Comparison of ENCODE assay signal across 8 mouse cellular contexts in genomic region chr17:70853436-70853905, GRCm38 (mm10). TPM values are rescaled to one million over a fixed set of nuclear protein-coding genes. Genes with fewer than 3 reads are reported as not detected.
DNase-seq lines count a peak whose midpoint lies in the region; ATAC-seq and TF ChIP-seq lines count a peak whose summit lies in the region.

Gene Tgif1 (minus strand): TSS chr17:70853546.

- H3K9me3 ChIP-seq in embryonic facial prominence, embryonic 13.5 days = no peaks in the 10 kb centered on the region
- no peaks in the 10 kb centered on the region for H3K9me3 ChIP-seq in limb, embryonic 10.5 days (replicated peaks)
- no peaks in the 10 kb centered on the region for H3K9me3 ChIP-seq in midbrain, embryonic 10.5 days (replicated peaks)
- H3K9me3 ChIP-seq in stomach, embryonic 15.5 days = no peaks in the 10 kb centered on the region

- peak; percentile 65 for DNase-seq in MN1 (ENCODE audit: low spot score)
- peak; percentile 68 to 75 for DNase-seq in heart, postnatal 10 days
- no peak for DNase-seq in limb, embryonic 10.5 days (ENCODE audit: low spot score)
- DNase-seq in midbrain, embryonic 10.5 days (ENCODE audit: low spot score) = peak; percentile 81
- DNase-seq in frontal cortex, postnatal 36 days (ENCODE audit: low spot score in 2 of 2) = no peak

- peaks cover 10% of the 10 kb centered on the region; the same call in 1 of the 2 replicates for H3K4me1 ChIP-seq in embryonic facial prominence, embryonic 13.5 days
- peaks cover 16% of the 10 kb centered on the region for H3K4me1 ChIP-seq in limb, embryonic 10.5 days
- peaks cover 45% of the 10 kb centered on the region for H3K4me1 ChIP-seq in midbrain, embryonic 10.5 days
- H3K4me1 ChIP-seq in stomach, embryonic 15.5 days = peaks cover 10% of the 10 kb centered on the region

- H3K27me3 ChIP-seq in C2C12 (ENCODE audit: control insufficient read depth, insufficient read depth, insufficient read length) = no peaks in the 10 kb centered on the region
- no peaks in the 10 kb centered on the region for H3K27me3 ChIP-seq in embryonic facial prominence, embryonic 13.5 days
- no peaks in the 10 kb centered on the region for H3K27me3 ChIP-seq in limb, embryonic 10.5 days (ENCODE audit: low read depth, poor library complexity, severe bottlenecking)
- H3K27me3 ChIP-seq in midbrain, embryonic 10.5 days (ENCODE audit: low read depth, poor library complexity, severe bottlenecking) = no peaks in the 10 kb centered on the region
- no peaks in the 10 kb centered on the region for H3K27me3 ChIP-seq in stomach, embryonic 15.5 days (replicated peaks)

- H3K27ac ChIP-seq in embryonic facial prominence, embryonic 13.5 days = peak within 1 kb of the TSS; percentile 99
- H3K27ac ChIP-seq in limb, embryonic 10.5 days = peak within 1 kb of the TSS; percentile 99
- peak within 1 kb of the TSS; percentile 97 for H3K27ac ChIP-seq in midbrain, embryonic 10.5 days (replicated peaks)
- H3K27ac ChIP-seq in stomach, embryonic 15.5 days = peak within 1 kb of the TSS; percentile 98

- peak within 1 kb of the TSS; percentile 89 for H3K4me2 ChIP-seq in embryonic facial prominence, embryonic 13.5 days
- peak within 1 kb of the TSS; percentile 92 for H3K4me2 ChIP-seq in stomach, embryonic 15.5 days

- peak within 1 kb of the TSS; percentile 79 for H3K4me3 ChIP-seq in C2C12 (ENCODE audit: insufficient read depth, poor library complexity, severe bottlenecking)
- peak within 1 kb of the TSS; percentile 76 for H3K4me3 ChIP-seq in embryonic facial prominence, embryonic 13.5 days
- H3K4me3 ChIP-seq in limb, embryonic 10.5 days = peak within 1 kb of the TSS; percentile 92
- peak within 1 kb of the TSS; percentile 84 for H3K4me3 ChIP-seq in midbrain, embryonic 10.5 days
- H3K4me3 ChIP-seq in stomach, embryonic 15.5 days (replicated peaks) = peak within 1 kb of the TSS; percentile 78

- H3K79me3 ChIP-seq in C2C12 (ENCODE audit: low read depth) = peaks cover 29% of the 10 kb centered on the region

- under 1% methylated on average over 29 of the region's 29 CpGs for WGBS in embryonic facial prominence, embryonic 13.5 days
- under 1% methylated on average over 29 of the region's 29 CpGs for WGBS in limb, embryonic 10.5 days
- under 1% methylated on average over 29 of the region's 29 CpGs for WGBS in midbrain, embryonic 10.5 days
- WGBS in stomach, embryonic 15.5 days = under 1% methylated on average over 29 of the region's 29 CpGs

- H3ac ChIP-seq in C2C12 (ENCODE audit: control insufficient read depth, insufficient read length, low read depth) = peak within 1 kb of the TSS; percentile 65

- TF ChIP-seq CTCF in C2C12 (IDR thresholded peaks at IDR 0.05; ENCODE audit: control insufficient read depth, insufficient read depth, insufficient read length) = no peak

- peaks cover 11% of the 10 kb centered on the region for H3K36me3 ChIP-seq in C2C12 (ENCODE audit: control insufficient read depth, insufficient read depth)
- H3K36me3 ChIP-seq in embryonic facial prominence, embryonic 13.5 days = no peaks in the 10 kb centered on the region
- no peaks in the 10 kb centered on the region for H3K36me3 ChIP-seq in limb, embryonic 10.5 days
- H3K36me3 ChIP-seq in midbrain, embryonic 10.5 days = no peaks in the 10 kb centered on the region
- no peaks in the 10 kb centered on the region for H3K36me3 ChIP-seq in stomach, embryonic 15.5 days

- intact Hi-C loops in heart, postnatal 10 days (cut with DNase I) = no loop called here

- peak within 1 kb of the TSS; percentile 95 for H3K9ac ChIP-seq in embryonic facial prominence, embryonic 13.5 days
- peak within 1 kb of the TSS; percentile 72 for H3K9ac ChIP-seq in stomach, embryonic 15.5 days

- peaks cover 43% of the 10 kb centered on the region for H3K79me2 ChIP-seq in C2C12 (ENCODE audit: control insufficient read depth, insufficient read depth)

- ATAC-seq in embryonic facial prominence, embryonic 13.5 days (ENCODE audit: insufficient number of reproducible peaks, insufficient read depth, low FRiP score, low TSS enrichment, low read depth) = no peak
- ATAC-seq in stomach, embryonic 15.5 days (ENCODE audit: insufficient read depth, low FRiP score, low read depth) = no peak

TF ChIP-seq in C2C12, 6 proteins besides CTCF, POLR2A, EP300 and RAD21:
- TF ChIP-seq MYOG (IDR thresholded peaks at IDR 0.05; ENCODE audit: control insufficient read depth, extremely low read depth, insufficient read length) (no peak), MAX (IDR thresholded peaks at IDR 0.05) (no peak), USF1 (IDR thresholded peaks at IDR 0.05; ENCODE audit: low read depth) (no peak)

RNA-seq across cellular contexts. Expression of gene Tgif1, which starts in this region (rescaled TPM):
- 46.7 TPM for polyA plus RNA-seq in C2C12 (2012; fragmentation: generic; extraction: Trizol)
- polyA plus RNA-seq in embryonic facial prominence, embryonic 13.5 days (2015; fragmentation: Nextera tagmentation; extraction: Ambion mirVana) = 95.5 TPM in 2 replicates
- 10 to 100 TPM; 11.1 TPM for total RNA-seq in heart, postnatal 10 days (2021)
- polyA plus RNA-seq in limb, embryonic 10.5 days (2016; fragmentation: Nextera tagmentation; extraction: Ambion mirVana) = 105 and 132 TPM in 2 replicates
- polyA plus RNA-seq in midbrain, embryonic 10.5 days (2016; fragmentation: Nextera tagmentation; extraction: Ambion mirVana) = 72.9 and 73.6 TPM in 2 replicates
- 60.7 and 66.8 TPM in 2 replicates for polyA plus RNA-seq in stomach, embryonic 15.5 days (2015; fragmentation: Nextera tagmentation; extraction: Ambion mirVana)

Comparison
In these comparisons a context has a peak if more than half of its experiments do, and no peak if none do; other contexts are left out.
1. DNase-seq: peak in MN1 (single experiment), heart, postnatal 10 days (2 of 2) and midbrain, embryonic 10.5 days (single experiment); none in limb, embryonic 10.5 days (single experiment) and frontal cortex, postnatal 36 days (0 of 2).
2. Peak in every context shown above with its lines, with median percentiles within 50 percentile points of each other: H3K4me3 ChIP-seq and H3K27ac ChIP-seq.